Mouse (Mus musculus): ENCODE results near the gene Clec16a. TPM values are rescaled to one million over a fixed set of nuclear protein-coding genes. Genes with fewer than 3 reads are reported as not detected.

Clec16a gene
- polyA plus RNA-seq, 1 experiment from 2014 or later: 71.6 TPM

- 0 out of 2 replicates have a peak, but pooled peaks cover 7% of the 10 kb centered on the region for H3K4me1 ChIP-seq (replicated peaks)
- no peak overlapping the region for H3K4me3 ChIP-seq
- no peak for ATAC-seq (ENCODE audit: low FRiP score)
- no peak overlapping the region for H3K4me2 ChIP-seq
- no peaks in the 10 kb centered on the region for H3K27me3 ChIP-seq
- no peak overlapping the region for H3K9ac ChIP-seq
- H3K9me3 ChIP-seq: no peaks in the 10 kb centered on the region
- 98% methylated on average over 2 of the region's 2 CpGs for WGBS
- H3K36me3 ChIP-seq: peaks cover 9% of the 10 kb centered on the region
- no peak overlapping the region for H3K27ac ChIP-seq
Observed at GRCm38 (mm10) chr16:10741082-10741481, 195.9 kb downstream of the Clec16a start.

- no peaks in the 10 kb centered on the region for H3K9me3 ChIP-seq
- no peak overlapping the region for H3K4me3 ChIP-seq
- H3K27me3 ChIP-seq: no peaks in the 10 kb centered on the region
- no peak for ATAC-seq (ENCODE audit: low FRiP score)
- no peak overlapping the region for H3K4me2 ChIP-seq
- peak overlapping the region; percentile 37; the same call in 1 of the 2 replicates for H3K27ac ChIP-seq
- no peak overlapping the region for H3K9ac ChIP-seq
- H3K4me1 ChIP-seq (replicated peaks): peaks cover 10% of the 10 kb centered on the region; the same call in 1 of the 2 replicates
- no peaks in the 10 kb centered on the region for H3K36me3 ChIP-seq
- WGBS: 81% methylated on average over 7 of the region's 7 CpGs
Observed at GRCm38 (mm10) chr16:10749226-10749625, 204.1 kb downstream of the Clec16a start.

GRCm38 (mm10) chr16:10749824-10750223 lies 204.7 kb downstream of the Clec16a start:
- no peak for ATAC-seq (ENCODE audit: low FRiP score)
- WGBS: 58% methylated on average over 7 of the region's 7 CpGs

GRCm38 (mm10) chr16:10754521-10755296 lies 209.6 kb downstream of the Clec16a start:
- peaks cover 4% of the 10 kb centered on the region for H3K4me1 ChIP-seq (replicated peaks)
- no peaks in the 10 kb centered on the region for H3K27me3 ChIP-seq
- H3K9me3 ChIP-seq: no peaks in the 10 kb centered on the region
- H3K36me3 ChIP-seq: no peaks in the 10 kb centered on the region
- H3K4me2 ChIP-seq: no peak overlapping the region
- no peak overlapping the region for H3K4me3 ChIP-seq
- H3K27ac ChIP-seq: no peak overlapping the region
- H3K9ac ChIP-seq: no peak overlapping the region
- WGBS: 83% methylated on average over 3 of the region's 3 CpGs
- ATAC-seq (ENCODE audit: low FRiP score): no peak

More at GRCm38 (mm10) chr16:10749824-10750223, 204.7 kb downstream of the Clec16a start:
- Histone ChIP-seq H3K9ac (no peak overlapping the region), H3K36me3 (no peaks in the 10 kb centered on the region), H3K27me3 (no peaks in the 10 kb centered on the region), H3K27ac (no peak overlapping the region), H3K4me2 (no peak overlapping the region), H3K4me3 (no peak overlapping the region), H3K9me3 (no peaks in the 10 kb centered on the region), H3K4me1 (replicated peaks) (peaks cover 10% of the 10 kb centered on the region; the same call in 1 of the 2 replicates)

DNA sequence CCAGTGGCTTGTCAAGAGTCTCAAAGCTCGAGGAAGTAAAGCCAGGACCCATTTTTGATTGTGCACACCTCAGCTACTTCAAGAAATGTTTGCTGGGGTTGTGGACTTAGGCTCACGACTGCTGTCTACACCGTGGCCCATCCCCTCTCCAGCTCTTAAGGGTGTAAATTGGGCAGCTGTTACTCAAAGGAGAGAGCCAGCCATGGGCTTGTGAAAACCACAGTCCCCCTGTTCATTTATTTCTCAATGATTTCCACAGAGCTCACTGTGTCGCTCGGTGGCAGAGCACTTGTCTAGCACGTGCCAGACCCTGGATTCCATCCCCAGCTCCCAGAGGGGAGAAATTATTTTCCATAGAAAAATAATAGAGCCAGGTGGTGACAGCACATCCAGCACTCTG lies 211.0 kb downstream of the Clec16a start:
- Histone ChIP-seq H3K4me1 (replicated peaks) (no peaks in the 10 kb centered on the region; the same call in 1 of the 2 replicates), H3K9ac (no peak overlapping the region), H3K9me3 (no peaks in the 10 kb centered on the region), H3K4me3 (no peak overlapping the region), H3K27ac (no peak overlapping the region), H3K36me3 (no peaks in the 10 kb centered on the region), H3K4me2 (no peak overlapping the region), H3K27me3 (no peaks in the 10 kb centered on the region)
- ATAC-seq (ENCODE audit: low FRiP score): no peak
- WGBS: 71% methylated on average over 6 of the region's 6 CpGs

- ATAC-seq (ENCODE audit: low FRiP score): no peak
- WGBS: 75% methylated on average over 8 of the region's 8 CpGs
- Histone ChIP-seq H3K27me3 (no peaks in the 10 kb centered on the region), H3K9me3 (no peaks in the 10 kb centered on the region), H3K9ac (no peak overlapping the region), H3K27ac (no peak overlapping the region), H3K4me3 (no peak overlapping the region), H3K36me3 (no peaks in the 10 kb centered on the region), H3K4me2 (no peak overlapping the region), H3K4me1 (replicated peaks) (no peaks in the 10 kb centered on the region; the same call in 1 of the 2 replicates)
Observed at GRCm38 (mm10) chr16:10761182-10761581, 216.0 kb downstream of the Clec16a start.

- Histone ChIP-seq H3K4me1 (replicated peaks) (no peaks in the 10 kb centered on the region; the same call in 1 of the 2 replicates), H3K9ac (no peak overlapping the region), H3K27ac (no peak overlapping the region), H3K4me2 (no peak overlapping the region), H3K9me3 (no peaks in the 10 kb centered on the region), H3K27me3 (no peaks in the 10 kb centered on the region), H3K4me3 (no peak overlapping the region), H3K36me3 (no peaks in the 10 kb centered on the region)
- ATAC-seq (ENCODE audit: low FRiP score): no peak
- 70% methylated on average over 5 of the region's 5 CpGs for WGBS
Observed at GRCm38 (mm10) chr16:10762569-10763180, 217.5 kb downstream of the Clec16a start.

DNA sequence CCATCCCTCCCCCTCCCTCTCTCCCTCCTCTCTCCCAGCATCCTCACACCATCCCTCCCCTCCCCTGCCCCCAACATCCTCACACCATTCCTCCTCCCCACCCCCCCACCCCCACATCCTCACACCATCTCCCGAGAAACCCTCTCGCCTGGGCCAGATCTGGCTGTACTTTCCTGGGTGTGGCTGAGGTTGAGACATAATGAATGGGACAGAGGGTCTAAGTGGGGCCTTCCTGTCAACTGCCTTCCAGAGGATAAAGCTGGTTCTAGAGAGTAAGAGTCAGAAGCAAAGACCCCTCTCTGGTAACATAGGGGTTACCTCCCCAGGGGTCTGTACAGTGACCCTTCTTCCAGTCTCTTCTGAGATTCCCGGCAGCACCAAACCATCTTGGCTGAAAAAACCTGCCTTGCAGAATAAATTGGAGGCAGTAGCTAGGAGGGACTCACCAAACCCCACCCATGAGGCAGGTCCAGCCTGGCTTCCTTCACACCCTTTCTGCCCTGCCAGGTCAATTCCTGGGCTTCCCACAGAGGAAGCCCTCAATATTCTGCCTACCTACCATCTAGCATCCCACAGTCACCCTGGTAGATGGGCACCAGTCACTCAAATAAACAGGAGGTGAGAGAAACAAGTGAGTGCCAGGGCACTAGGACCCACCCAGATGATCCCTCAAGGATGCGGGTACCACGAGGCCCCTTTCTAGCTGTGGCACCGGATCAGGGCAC lies 218.6 kb downstream of the Clec16a start:
- 0 out of 2 replicates have a peak, but pooled peaks cover 2% of the 10 kb centered on the region for H3K27me3 ChIP-seq
- no peak for ATAC-seq (ENCODE audit: low FRiP score)
- H3K36me3 ChIP-seq: no peaks in the 10 kb centered on the region
- no peak overlapping the region for H3K4me2 ChIP-seq
- no peak overlapping the region for H3K4me3 ChIP-seq
- H3K9me3 ChIP-seq: no peaks in the 10 kb centered on the region
- WGBS: 69% methylated on average over 6 of the region's 6 CpGs
- H3K27ac ChIP-seq: no peak overlapping the region
- no peaks in the 10 kb centered on the region; the same call in 1 of the 2 replicates for H3K4me1 ChIP-seq (replicated peaks)
- no peak overlapping the region for H3K9ac ChIP-seq

DNA sequence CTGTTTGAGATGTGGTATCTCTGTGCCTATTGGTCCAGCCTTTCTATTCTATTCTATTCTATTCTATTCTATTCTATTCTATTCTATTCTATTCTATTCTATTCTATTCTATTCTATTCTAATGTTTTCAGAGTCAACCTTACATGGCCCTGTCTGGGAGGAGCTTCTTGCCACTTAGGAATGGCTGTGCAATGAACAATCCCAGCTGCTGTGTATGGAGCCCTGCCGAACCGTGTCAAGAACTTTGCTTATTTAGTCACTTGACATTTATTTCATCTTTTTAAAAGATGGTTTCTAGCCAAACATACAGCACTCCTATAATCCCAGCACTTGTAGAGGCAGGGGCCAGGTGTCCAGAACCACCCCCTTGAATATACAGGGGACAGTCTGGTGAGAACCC lies 219.2 kb downstream of the Clec16a start:
- no peak overlapping the region for H3K9ac ChIP-seq
- no peak overlapping the region for H3K4me2 ChIP-seq
- no peak overlapping the region for H3K4me3 ChIP-seq
- no peaks in the 10 kb centered on the region for H3K9me3 ChIP-seq
- no peak for ATAC-seq (ENCODE audit: low FRiP score)
- H3K27ac ChIP-seq: no peak overlapping the region
- WGBS: 69% methylated on average over 2 of the region's 2 CpGs
- no peaks in the 10 kb centered on the region for H3K36me3 ChIP-seq
- 0 out of 2 replicates have a peak, but pooled peaks cover 4% of the 10 kb centered on the region for H3K27me3 ChIP-seq
- no peaks in the 10 kb centered on the region; the same call in 1 of the 2 replicates for H3K4me1 ChIP-seq (replicated peaks)

- Histone ChIP-seq H3K4me2 (no peak overlapping the region), H3K27me3 (0 out of 2 replicates have a peak, but pooled peaks cover 4% of the 10 kb centered on the region), H3K4me1 (replicated peaks) (no peaks in the 10 kb centered on the region), H3K9ac (no peak overlapping the region), H3K4me3 (no peak overlapping the region), H3K36me3 (no peaks in the 10 kb centered on the region), H3K9me3 (no peaks in the 10 kb centered on the region), H3K27ac (no peak overlapping the region)
- ATAC-seq (ENCODE audit: low FRiP score): no peak
- 40% methylated on average over 4 of the region's 4 CpGs for WGBS
Observed at GRCm38 (mm10) chr16:10767158-10767557, 222.0 kb downstream of the Clec16a start.

DNA sequence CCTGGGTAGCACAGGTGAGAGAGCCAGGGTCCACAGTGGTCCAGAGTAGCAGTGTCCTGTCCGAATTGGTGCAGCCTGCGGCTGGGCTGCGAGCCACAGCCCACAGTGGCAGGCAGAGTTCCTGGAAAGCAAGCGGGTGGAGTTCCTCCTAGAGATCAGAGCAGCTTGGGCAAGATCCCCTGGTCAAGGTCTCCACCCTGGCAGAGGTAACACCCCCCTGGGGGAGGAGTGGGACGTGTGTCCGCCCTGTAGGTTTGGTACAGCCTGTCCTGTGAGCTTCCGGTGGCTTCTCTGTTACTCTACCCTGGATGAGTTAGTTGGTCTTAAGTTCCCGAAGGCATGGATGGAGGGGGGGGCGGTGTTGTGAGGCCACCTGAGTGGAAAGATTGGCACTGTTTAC lies 223.7 kb downstream of the Clec16a start:
- Histone ChIP-seq H3K4me1 (replicated peaks) (no peaks in the 10 kb centered on the region), H3K36me3 (no peaks in the 10 kb centered on the region), H3K27me3 (0 out of 2 replicates have a peak, but pooled peaks cover 4% of the 10 kb centered on the region), H3K4me3 (no peak overlapping the region), H3K27ac (no peak overlapping the region), H3K9ac (no peak overlapping the region), H3K4me2 (no peak overlapping the region), H3K9me3 (no peaks in the 10 kb centered on the region)
- ATAC-seq (ENCODE audit: low FRiP score): no peak
- WGBS: 69% methylated on average over 9 of the region's 9 CpGs

DNA sequence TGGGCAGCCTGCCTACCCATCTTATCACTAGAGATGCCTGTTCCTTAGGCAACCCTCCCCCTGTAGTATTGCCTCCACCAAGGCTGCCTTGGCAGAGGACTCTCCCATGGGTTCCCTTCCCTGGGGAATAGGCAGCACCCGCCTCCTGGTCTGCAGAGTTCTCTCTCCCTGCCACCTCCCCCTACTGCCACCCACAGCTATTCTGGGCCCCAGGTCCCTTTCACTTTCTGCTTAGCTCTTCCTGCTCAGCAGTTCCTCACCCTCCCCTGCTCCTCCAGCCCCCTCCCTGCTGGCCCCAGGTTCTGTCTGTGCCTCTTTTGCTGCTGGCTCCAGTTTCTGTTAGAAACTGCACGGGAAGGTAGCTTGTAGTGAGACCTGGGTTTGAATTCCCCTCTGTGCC lies 224.5 kb downstream of the Clec16a start:
- Histone ChIP-seq H3K4me2 (no peak overlapping the region), H3K9ac (no peak overlapping the region), H3K4me1 (replicated peaks) (no peaks in the 10 kb centered on the region), H3K4me3 (no peak overlapping the region), H3K27me3 (0 out of 2 replicates have a peak, but pooled peaks cover 4% of the 10 kb centered on the region), H3K27ac (no peak overlapping the region), H3K9me3 (no peaks in the 10 kb centered on the region), H3K36me3 (no peaks in the 10 kb centered on the region)
- WGBS: 33% methylated on average over 2 of the region's 2 CpGs
- ATAC-seq (ENCODE audit: low FRiP score): no peak

All from hindbrain, embryonic 13.5 days (tissue).